Comparison of ENCODE assay signal across 14 mouse cellular contexts in the genomic region with DNA sequence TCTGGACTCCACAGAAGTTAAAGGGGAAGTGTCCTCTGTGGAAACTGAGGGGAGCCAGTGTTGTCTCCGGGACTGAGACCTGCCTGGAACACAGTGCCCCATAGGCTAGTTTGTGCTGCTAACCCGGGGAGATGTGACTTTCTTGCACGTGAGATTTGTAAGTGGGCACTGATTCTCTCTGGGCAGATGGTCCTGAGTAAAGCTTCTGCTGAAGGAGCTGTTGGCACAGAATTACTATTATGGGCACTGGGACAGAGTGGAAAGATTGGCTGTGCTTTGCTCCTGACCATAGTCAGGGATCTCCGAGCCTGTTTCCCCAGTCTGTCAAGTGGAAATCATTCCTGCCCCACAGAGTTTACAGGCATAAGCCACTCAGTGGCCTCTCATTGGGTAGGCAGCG.
DNase-seq lines count a peak whose midpoint lies in the region; ATAC-seq lines count a peak whose summit lies in the region.
"Had no signal": no experiment of that assay in that cellular context is flagged by ENCODE, and none has a peak within 500 bp of the region (broad histone marks: within the 10 kb centered on the region; RNA-seq: fewer than 3 reads in every experiment).

No protein-coding gene starts in this region.

- no peak overlapping the region for H3K4me2 ChIP-seq in heart, embryonic 13.5 days
- H3K4me2 ChIP-seq in lung, embryonic 15.5 days: no peak overlapping the region
- no peak overlapping the region for H3K4me2 ChIP-seq in stomach, embryonic 14.5 days (replicated peaks; ENCODE audit: low read depth, low read length)
- H3K4me2 ChIP-seq: hindbrain, embryonic 13.5 days; stomach, embryonic 15.5 days had no signal

- no peaks in the 10 kb centered on the region for H3K9me3 ChIP-seq in heart, embryonic 13.5 days
- no peaks in the 10 kb centered on the region for H3K9me3 ChIP-seq in lung, embryonic 15.5 days
- no peaks in the 10 kb centered on the region for H3K9me3 ChIP-seq in stomach, embryonic 14.5 days (ENCODE audit: control insufficient read depth, low read depth, low read length)
- H3K9me3 ChIP-seq: G1E; hindbrain, embryonic 13.5 days; stomach, embryonic 15.5 days had no signal

- no peaks in the 10 kb centered on the region for H3K27me3 ChIP-seq in heart, embryonic 13.5 days (replicated peaks)
- no peaks in the 10 kb centered on the region for H3K27me3 ChIP-seq in lung, embryonic 15.5 days
- H3K27me3 ChIP-seq in stomach, embryonic 14.5 days (ENCODE audit: control insufficient read depth, insufficient read depth, low read length): no peaks in the 10 kb centered on the region
- H3K27me3 ChIP-seq: hindbrain, embryonic 13.5 days; stomach, embryonic 15.5 days had no signal

- no peak overlapping the region for H3K4me3 ChIP-seq in heart, embryonic 13.5 days
- no peak overlapping the region for H3K4me3 ChIP-seq in lung, embryonic 15.5 days
- no peak overlapping the region for H3K4me3 ChIP-seq in stomach, embryonic 14.5 days (ENCODE audit: low read depth, low read length)
- H3K4me3 ChIP-seq: erythroblast, embryonic 14.5 days; hindbrain, embryonic 13.5 days; stomach, embryonic 15.5 days had no signal

- 74% methylated on average over 5 of the region's 5 CpGs for WGBS in heart, embryonic 13.5 days
- WGBS in lung, embryonic 15.5 days: 70% methylated on average over 5 of the region's 5 CpGs
- WGBS in stomach, embryonic 14.5 days: 77% methylated on average over 5 of the region's 5 CpGs

- peaks cover 56% of the 10 kb centered on the region for H3K4me1 ChIP-seq in heart, embryonic 13.5 days
- H3K4me1 ChIP-seq in lung, embryonic 15.5 days: peaks cover 41% of the 10 kb centered on the region
- H3K4me1 ChIP-seq in stomach, embryonic 14.5 days (ENCODE audit: control insufficient read depth, insufficient read depth, low read length): peaks cover 32% of the 10 kb centered on the region

- DNase-seq in heart, adult 9 months (ENCODE audit: low spot score in 2 of 2): no peak
- DNase-seq in lung, postnatal 14 days: no peak
- peak; percentile 77 for DNase-seq in cerebellum, adult 9-10 months
- no peak for DNase-seq in layer of hippocampus, adult 9-10 months (ENCODE audit: low spot score)
- DNase-seq: adrenal gland, postnatal 14 days; kidney, postnatal 25 days; thymus, postnatal 14 days had no signal

- 0 out of 2 replicates have a peak overlapping the region, but pooled peaks have one; percentile 24 for H3K9ac ChIP-seq in heart, embryonic 13.5 days
- no peak overlapping the region for H3K9ac ChIP-seq in lung, embryonic 15.5 days
- no peak overlapping the region for H3K9ac ChIP-seq in stomach, embryonic 14.5 days (replicated peaks; ENCODE audit: low read depth, low read length)
- H3K9ac ChIP-seq: hindbrain, embryonic 13.5 days; stomach, embryonic 15.5 days had no signal

- H3K36me3 ChIP-seq in heart, embryonic 13.5 days: 0 out of 2 replicates have a peak, but pooled peaks cover 3% of the 10 kb centered on the region
- H3K36me3 ChIP-seq in lung, embryonic 15.5 days: no peaks in the 10 kb centered on the region
- no peaks in the 10 kb centered on the region; the same call in 1 of the 2 replicates for H3K36me3 ChIP-seq in stomach, embryonic 14.5 days (ENCODE audit: control insufficient read depth, insufficient read depth, low read length)
- H3K36me3 ChIP-seq: hindbrain, embryonic 13.5 days; stomach, embryonic 15.5 days had no signal

- no peak overlapping the region for H3K27ac ChIP-seq in heart, embryonic 13.5 days (replicated peaks)
- H3K27ac ChIP-seq in lung, embryonic 15.5 days: 0 out of 2 replicates have a peak overlapping the region, but pooled peaks have one; percentile 22
- H3K27ac ChIP-seq in stomach, embryonic 14.5 days (ENCODE audit: low read length): peak overlapping the region; percentile 17; the same call in 1 of the 2 replicates

- no peak for ATAC-seq in heart, embryonic 13.5 days (ENCODE audit: extremely low read depth, insufficient number of reproducible peaks, low FRiP score, low TSS enrichment)
- ATAC-seq in lung, embryonic 15.5 days (ENCODE audit: borderline replicate concordance, extremely low read depth, low FRiP score, low TSS enrichment): no peak
- no peak for ATAC-seq in stomach, embryonic 14.5 days (ENCODE audit: insufficient number of reproducible peaks, insufficient read depth, low FRiP score, low read depth)
